Mouse (Mus musculus): Measurements from ENCODE around the gene Prl7b1. TPM values are rescaled to one million over a fixed set of nuclear protein-coding genes. Genes with fewer than 3 reads are reported as not detected.

Gene Prl7b1
- not detected in 2 replicates for polyA plus RNA-seq (2014; fragmentation: Nextera tagmentation; extraction: Ambion mirVana)

DNA sequence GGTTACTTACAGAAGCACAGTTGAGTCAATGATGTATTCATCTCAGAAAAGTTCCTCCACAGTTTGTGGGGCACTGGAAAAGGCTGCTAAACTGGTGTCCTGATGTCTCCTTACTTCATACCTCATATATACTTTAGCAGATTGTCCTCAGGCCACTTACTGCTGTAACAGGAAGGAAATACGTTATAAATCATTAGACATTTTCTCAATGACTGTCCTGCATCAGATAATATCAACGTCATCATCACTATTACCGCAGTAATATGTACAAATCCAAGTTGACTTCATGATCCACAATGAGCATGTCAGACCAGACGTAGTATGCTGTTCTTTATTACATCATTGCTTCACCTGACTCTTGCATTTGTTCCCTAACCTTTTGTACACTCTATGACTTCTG is at the start of gene Prl7b1:
Prl7b1 (minus strand) TSS at position 101 of the 400 bp plus-strand sequence.
- WGBS = 73% methylated on average over 4 of the region's 4 CpGs
- Histone ChIP-seq H3K27me3 (ENCODE audit: control insufficient read depth, insufficient read depth, low read length) (no peaks in the 10 kb centered on the region), H3K4me1 (ENCODE audit: control insufficient read depth, insufficient read depth, low read length) (no peaks in the 10 kb centered on the region), H3K4me2 (replicated peaks; ENCODE audit: low read depth, low read length) (no peak within 1 kb of the TSS), H3K9me3 (ENCODE audit: control insufficient read depth, low read depth, low read length) (no peaks in the 10 kb centered on the region), H3K27ac (ENCODE audit: low read length) (no peak within 1 kb of the TSS), H3K36me3 (ENCODE audit: control insufficient read depth, insufficient read depth, low read length) (no peaks in the 10 kb centered on the region), H3K9ac (replicated peaks; ENCODE audit: low read depth, low read length) (no peak within 1 kb of the TSS), H3K4me3 (ENCODE audit: low read depth, low read length) (no peak within 1 kb of the TSS)
- ATAC-seq (ENCODE audit: insufficient number of reproducible peaks, insufficient read depth, low FRiP score, low read depth) = no peak

DNA sequence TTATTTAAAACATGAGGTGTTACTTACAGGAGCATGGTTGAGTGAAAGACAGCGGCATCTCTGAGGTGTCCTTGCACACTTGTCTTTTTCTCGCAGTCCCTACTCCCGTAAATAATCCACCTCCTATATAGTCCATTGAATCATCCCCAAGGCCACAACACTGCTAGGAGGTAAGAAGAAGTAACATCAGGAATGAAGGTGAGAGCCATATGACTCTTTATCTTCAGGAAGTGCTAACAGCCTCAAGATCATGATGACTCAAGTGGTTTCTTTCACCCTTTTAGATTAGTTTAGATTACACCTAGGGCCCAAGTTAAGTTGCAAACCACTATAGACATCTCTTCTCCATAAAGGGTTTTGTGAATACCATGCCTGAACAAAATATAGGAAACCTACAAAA is 32.0 kb upstream of the Prl7b1 start, which contains the start of gene Prl7a1:
Prl7a1 (minus strand) TSS at position 101 of the 400 bp plus-strand sequence.
- no peak within 1 kb of the TSS for H3K4me3 ChIP-seq (ENCODE audit: low read depth, low read length)
- H3K27ac ChIP-seq (ENCODE audit: low read length) = no peak within 1 kb of the TSS
- no peak within 1 kb of the TSS for H3K9ac ChIP-seq (replicated peaks; ENCODE audit: low read depth, low read length)
- no peak for ATAC-seq (ENCODE audit: insufficient number of reproducible peaks, insufficient read depth, low FRiP score, low read depth)
- no peaks in the 10 kb centered on the region for H3K4me1 ChIP-seq (ENCODE audit: control insufficient read depth, insufficient read depth, low read length)
- 92% methylated on average over 3 of the region's 3 CpGs for WGBS
- no peaks in the 10 kb centered on the region for H3K36me3 ChIP-seq (ENCODE audit: control insufficient read depth, insufficient read depth, low read length)
- H3K9me3 ChIP-seq (ENCODE audit: control insufficient read depth, low read depth, low read length) = no peaks in the 10 kb centered on the region
- no peaks in the 10 kb centered on the region for H3K27me3 ChIP-seq (ENCODE audit: control insufficient read depth, insufficient read depth, low read length)
- no peak within 1 kb of the TSS for H3K4me2 ChIP-seq (replicated peaks; ENCODE audit: low read depth, low read length)

GRCm38 (mm10) chr13:27582071-27582470 is 28.3 kb downstream of the Prl7b1 start, which contains the start of gene Prl8a1:
Gene Prl8a1, minus strand, starts transcription at chr13:27582171.
- no peak within 1 kb of the TSS for H3K27ac ChIP-seq (ENCODE audit: low read length)
- no peaks in the 10 kb centered on the region for H3K36me3 ChIP-seq (ENCODE audit: control insufficient read depth, insufficient read depth, low read length)
- no peak within 1 kb of the TSS for H3K4me3 ChIP-seq (ENCODE audit: low read depth, low read length)
- WGBS = 76% methylated on average over 2 of the region's 2 CpGs
- no peaks in the 10 kb centered on the region for H3K4me1 ChIP-seq (ENCODE audit: control insufficient read depth, insufficient read depth, low read length)
- no peak within 1 kb of the TSS for H3K9ac ChIP-seq (replicated peaks; ENCODE audit: low read depth, low read length)
- H3K27me3 ChIP-seq (ENCODE audit: control insufficient read depth, insufficient read depth, low read length) = no peaks in the 10 kb centered on the region
- no peak for ATAC-seq (ENCODE audit: insufficient number of reproducible peaks, insufficient read depth, low FRiP score, low read depth)
- H3K9me3 ChIP-seq (ENCODE audit: control insufficient read depth, low read depth, low read length) = no peaks in the 10 kb centered on the region
- no peak within 1 kb of the TSS for H3K4me2 ChIP-seq (replicated peaks; ENCODE audit: low read depth, low read length)

DNA sequence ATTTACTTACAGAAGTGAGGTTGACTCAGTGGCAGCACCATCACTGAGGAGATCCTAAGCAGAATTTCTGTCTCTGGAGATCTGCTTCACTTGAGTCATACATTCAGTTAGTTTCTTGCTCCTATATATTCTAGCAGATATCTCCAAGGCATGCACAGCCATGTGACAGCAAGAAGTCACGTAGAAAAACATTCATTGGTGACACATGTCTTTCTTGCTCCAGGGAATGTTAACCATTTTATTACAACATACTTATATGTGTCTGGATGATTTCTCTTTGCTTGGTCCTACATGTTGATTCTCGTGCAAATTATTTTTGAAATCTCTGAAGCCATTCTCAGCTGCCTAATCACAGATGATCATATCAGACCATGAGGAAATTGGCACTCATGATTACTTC is 45.9 kb downstream of the Prl7b1 start, which contains the start of gene Prl8a9:
Prl8a9 (minus strand) TSS at position 101 of the 400 bp plus-strand sequence.
- WGBS = 84% methylated on average over 2 of the region's 2 CpGs
- H3K4me2 ChIP-seq (replicated peaks; ENCODE audit: low read depth, low read length) = no peak within 1 kb of the TSS
- no peak for ATAC-seq (ENCODE audit: insufficient number of reproducible peaks, insufficient read depth, low FRiP score, low read depth)

DNA sequence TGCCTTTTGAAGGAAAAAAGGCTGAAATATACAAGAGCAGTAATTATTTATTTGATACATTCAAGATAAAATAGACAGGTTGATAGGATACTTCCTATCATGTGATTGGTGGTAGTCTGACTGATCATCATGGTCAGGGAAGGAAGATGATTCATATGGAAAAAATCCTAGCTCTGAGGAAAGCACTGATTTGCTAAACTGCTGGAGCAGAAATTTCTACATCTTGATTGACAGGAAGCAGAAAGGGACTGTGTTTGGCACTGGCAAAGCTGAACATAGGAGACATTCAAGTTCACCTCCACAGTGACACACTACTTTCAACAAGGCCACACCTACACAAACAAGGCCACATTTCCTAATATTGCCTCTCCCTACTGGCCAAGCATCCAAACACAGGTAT is 57.0 kb downstream of the Prl7b1 start:
- Histone ChIP-seq H3K9me3 (ENCODE audit: control insufficient read depth, low read depth, low read length) (no peaks in the 10 kb centered on the region), H3K4me3 (ENCODE audit: low read depth, low read length) (no peak overlapping the region), H3K9ac (replicated peaks; ENCODE audit: low read depth, low read length) (no peak overlapping the region), H3K36me3 (ENCODE audit: control insufficient read depth, insufficient read depth, low read length) (no peaks in the 10 kb centered on the region), H3K4me1 (ENCODE audit: control insufficient read depth, insufficient read depth, low read length) (no peaks in the 10 kb centered on the region), H3K27ac (ENCODE audit: low read length) (no peak overlapping the region), H3K4me2 (replicated peaks; ENCODE audit: low read depth, low read length) (no peak overlapping the region), H3K27me3 (ENCODE audit: control insufficient read depth, insufficient read depth, low read length) (no peaks in the 10 kb centered on the region)
- no peak for ATAC-seq (ENCODE audit: insufficient number of reproducible peaks, insufficient read depth, low FRiP score, low read depth)

More for the DNA sequence above, 45.9 kb downstream of the Prl7b1 start, which contains the start of gene Prl8a9:
- H3K36me3 ChIP-seq (ENCODE audit: control insufficient read depth, insufficient read depth, low read length) = no peaks in the 10 kb centered on the region
- H3K9ac ChIP-seq (replicated peaks; ENCODE audit: low read depth, low read length) = no peak within 1 kb of the TSS
- no peak within 1 kb of the TSS for H3K27ac ChIP-seq (ENCODE audit: low read length)
- no peaks in the 10 kb centered on the region for H3K9me3 ChIP-seq (ENCODE audit: control insufficient read depth, low read depth, low read length)
- H3K27me3 ChIP-seq (ENCODE audit: control insufficient read depth, insufficient read depth, low read length) = no peaks in the 10 kb centered on the region
- H3K4me3 ChIP-seq (ENCODE audit: low read depth, low read length) = no peak within 1 kb of the TSS
- no peaks in the 10 kb centered on the region for H3K4me1 ChIP-seq (ENCODE audit: control insufficient read depth, insufficient read depth, low read length)

Other genes starting within 250 kb of the Prl7b1 start
- not detected in 2 replicates for gene Prl2b1, start 219.7 kb downstream of the Prl7b1 start, polyA plus RNA-seq (2014; fragmentation: Nextera tagmentation; extraction: Ambion mirVana)
- not detected in 2 replicates for gene Prl8a6, start 171.9 kb downstream of the Prl7b1 start, polyA plus RNA-seq (2014; fragmentation: Nextera tagmentation; extraction: Ambion mirVana)
- gene Prl8a8, start 97.4 kb downstream of the Prl7b1 start, polyA plus RNA-seq (2014; fragmentation: Nextera tagmentation; extraction: Ambion mirVana) = not detected in 2 replicates
- not detected in 2 replicates for gene Prl8a9, start 46.0 kb downstream of the Prl7b1 start, polyA plus RNA-seq (2014; fragmentation: Nextera tagmentation; extraction: Ambion mirVana)
- not detected in 2 replicates for gene Prl8a1, start 28.4 kb downstream of the Prl7b1 start, polyA plus RNA-seq (2014; fragmentation: Nextera tagmentation; extraction: Ambion mirVana)
- not detected in 2 replicates for gene Prl7a1, start 31.9 kb upstream of the Prl7b1 start, polyA plus RNA-seq (2014; fragmentation: Nextera tagmentation; extraction: Ambion mirVana)
- not detected in 2 replicates for gene Prl7a2, start 57.5 kb upstream of the Prl7b1 start, polyA plus RNA-seq (2014; fragmentation: Nextera tagmentation; extraction: Ambion mirVana)
- gene Prl7d1, start 106.2 kb upstream of the Prl7b1 start, polyA plus RNA-seq (2014; fragmentation: Nextera tagmentation; extraction: Ambion mirVana) = not detected in 2 replicates
- not detected in 2 replicates for gene Prl7c1, start 170.2 kb upstream of the Prl7b1 start, polyA plus RNA-seq (2014; fragmentation: Nextera tagmentation; extraction: Ambion mirVana)
- not detected in 2 replicates for gene Prl2a1, start 191.1 kb upstream of the Prl7b1 start, polyA plus RNA-seq (2014; fragmentation: Nextera tagmentation; extraction: Ambion mirVana)
- gene Prl2c1, start 238.8 kb upstream of the Prl7b1 start, polyA plus RNA-seq (2014; fragmentation: Nextera tagmentation; extraction: Ambion mirVana) = not detected in 2 replicates